Mouse (Mus musculus): ENCODE measurements at regions not wholly inside any gene's neighbourhood (a gene's known extent, or its start where the extent isn't known, plus 50 kb on each side); places are given as distances from the start of the nearest gene placed in this dataset.

- TF ChIP-seq CTCF (IDR thresholded peaks at IDR 0.05; ENCODE audit: extremely low read depth, insufficient read depth, insufficient read length, insufficient replicate concordance) (no peak), POLR2A (IDR thresholded peaks at IDR 0.05; ENCODE audit: low read depth, low read length) (no peak)
These were observed 72.4 kb upstream of the Thpo start for GRCm38 (mm10) chr16:20806739-20807138.
